Mouse (Mus musculus) urinary bladder, postnatal 4 days (tissue): ENCODE measurements at regions not wholly inside any gene's neighbourhood (a gene's known extent, or its start where the extent isn't known, plus 50 kb on each side); places are given as distances from the start of the nearest gene placed in this dataset.
A peak's percentile ranks its signal among the peaks of the same experiment; 100 is the strongest.

Experiments used
- DNase-seq, 2 experiments: peaks; one replicate each; pipeline ENCODE4 v3.0.0; 2021 to 2022; ENCODE audit warnings: low spot score in 2 of 2

- DNase-seq, result no peak
Measured at GRCm38 (mm10) chr2:161340291-161340690, 231.4 kb upstream of the Chd6 start.

GRCm38 (mm10) chr2:161339327-161340001 lies 230.6 kb upstream of the Chd6 start:
- DNase-seq, result no peak

DNA sequence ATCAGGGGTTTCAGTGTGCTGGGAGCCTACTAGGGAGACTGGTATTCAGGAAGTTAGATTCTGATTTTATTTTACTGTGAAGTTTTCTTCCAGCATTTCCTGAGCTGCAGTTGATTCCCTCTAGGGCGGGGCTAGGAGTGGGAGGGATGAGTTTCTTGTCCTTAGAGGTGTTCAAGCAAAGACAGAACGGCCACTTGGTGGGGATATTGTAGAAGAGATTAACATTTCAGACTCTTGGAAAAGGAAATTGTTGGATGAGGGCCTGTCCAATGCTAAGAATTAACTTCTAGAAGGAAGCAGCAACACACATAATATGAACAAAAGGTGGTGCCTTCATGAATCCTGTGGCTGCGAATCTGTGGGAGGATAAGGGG lies 230.1 kb upstream of the Chd6 start:
- DNase-seq, result no peak

GRCm38 (mm10) chr2:161332653-161333052 lies 223.8 kb upstream of the Chd6 start:
- DNase-seq, result no peak

GRCm38 (mm10) chr2:161331850-161332365 lies 223.0 kb upstream of the Chd6 start:
- no peak for DNase-seq

DNA sequence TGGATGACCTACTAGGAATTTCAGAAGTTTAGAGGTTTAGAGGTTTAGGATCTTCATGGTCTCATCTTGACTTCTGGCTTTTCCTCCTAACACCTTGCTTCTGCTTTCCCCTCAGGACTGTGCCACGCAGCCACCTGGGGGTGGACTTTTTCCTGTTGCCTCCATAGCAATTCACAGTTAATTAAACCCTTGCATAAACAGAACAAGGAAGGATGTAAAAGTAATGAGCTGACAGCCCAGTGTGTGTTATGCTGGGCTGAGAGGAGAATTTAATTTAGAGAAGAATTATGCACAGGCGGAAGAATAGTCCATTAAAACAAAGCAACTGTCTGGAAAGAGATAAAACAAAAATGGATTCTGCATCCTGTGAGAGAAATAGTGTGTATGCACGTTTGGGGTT lies 193.9 kb upstream of the Chd6 start:
- no peak for DNase-seq

DNA sequence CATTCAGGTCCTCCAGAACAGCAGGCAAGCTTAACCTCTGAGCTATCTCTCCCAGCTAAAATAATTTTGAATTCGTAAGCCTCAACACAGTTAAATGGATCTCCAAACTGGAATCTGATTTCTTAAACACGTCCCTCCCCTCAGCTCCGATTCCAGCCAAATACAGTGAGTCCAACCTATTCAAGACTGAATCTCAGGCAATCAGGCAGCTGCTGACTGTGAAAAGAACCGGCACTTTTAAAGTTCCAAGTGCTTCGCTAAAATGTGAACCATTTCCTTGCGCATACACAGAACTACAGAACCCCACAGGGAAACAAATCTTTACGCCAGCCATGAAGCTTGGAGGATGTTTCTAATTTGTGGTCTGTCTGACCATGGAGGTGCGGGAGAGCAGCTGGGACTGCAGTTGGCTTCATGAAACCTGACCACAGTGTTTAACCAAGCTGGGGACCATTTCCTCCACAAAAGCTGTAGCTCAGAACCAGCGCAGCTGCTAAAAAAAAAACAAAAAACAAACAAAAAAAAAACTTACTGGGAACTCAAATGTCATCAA lies 160.1 kb upstream of the Chd6 start:
- DNase-seq, result no peak

DNA sequence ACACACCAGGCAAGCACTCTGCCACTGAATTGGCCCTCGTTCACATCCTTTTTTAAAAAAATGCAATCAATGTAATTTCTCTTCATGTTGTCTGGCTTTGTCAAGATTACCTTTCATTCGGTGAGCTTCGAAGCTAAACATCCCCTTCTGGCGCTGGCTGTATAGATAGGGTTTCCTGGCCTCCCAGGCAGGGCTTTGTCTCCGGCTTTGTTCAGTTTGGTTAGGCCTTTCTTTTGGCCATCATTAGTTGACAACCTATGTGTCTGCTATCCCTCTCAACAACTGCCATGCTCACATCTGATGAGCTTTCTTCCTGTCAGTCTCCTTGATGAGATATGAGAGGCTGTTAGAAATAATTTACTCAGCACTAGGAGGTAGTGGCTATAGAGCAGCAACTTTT lies 157.6 kb upstream of the Chd6 start:
- no peak for DNase-seq

GRCm38 (mm10) chr2:161265211-161265610 lies 156.3 kb upstream of the Chd6 start:
- no peak for DNase-seq

DNA sequence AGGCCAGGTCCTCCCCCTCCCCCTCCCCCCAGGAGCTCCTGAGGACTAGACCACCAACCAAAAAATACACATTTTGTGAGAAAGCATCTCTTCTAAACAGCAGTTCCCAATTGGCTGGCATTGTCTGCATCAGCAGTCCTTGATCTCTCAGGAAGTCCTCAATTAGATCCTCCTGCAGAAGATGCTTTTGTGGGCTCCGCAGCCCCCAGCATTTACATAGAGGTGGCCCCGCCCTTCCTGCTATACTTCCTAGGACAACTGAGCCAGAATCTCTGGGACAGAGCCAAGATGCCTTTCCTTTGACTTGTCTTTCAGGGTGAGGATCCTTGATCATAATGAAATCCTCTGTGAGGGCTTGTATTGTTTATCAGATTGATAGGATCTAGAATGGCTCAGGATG lies 143.9 kb upstream of the Chd6 start:
- no peak for DNase-seq

DNA sequence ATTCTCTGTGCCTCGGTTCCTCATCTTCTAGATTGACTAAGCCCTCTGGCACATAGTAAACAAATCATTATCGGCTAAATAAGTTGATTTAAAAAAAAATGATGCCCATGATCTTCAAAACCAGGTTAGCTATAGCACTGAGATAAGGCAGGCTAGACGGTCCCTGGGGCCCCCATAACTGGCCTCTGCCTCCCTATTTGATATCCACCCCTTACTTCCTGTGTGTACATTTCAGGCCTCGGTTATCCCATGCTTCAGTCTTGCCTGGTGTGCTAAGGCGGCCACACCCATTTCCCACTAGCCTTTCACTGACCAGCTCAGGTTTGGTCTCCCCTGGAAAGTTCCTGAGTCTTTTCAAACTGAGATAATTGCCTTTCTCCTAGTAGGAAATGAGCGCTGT lies 132.8 kb upstream of the Chd6 start:
- no peak for DNase-seq

- DNase-seq, result no peak
Measured at GRCm38 (mm10) chr2:161237280-161237819, 128.5 kb upstream of the Chd6 start.

DNA sequence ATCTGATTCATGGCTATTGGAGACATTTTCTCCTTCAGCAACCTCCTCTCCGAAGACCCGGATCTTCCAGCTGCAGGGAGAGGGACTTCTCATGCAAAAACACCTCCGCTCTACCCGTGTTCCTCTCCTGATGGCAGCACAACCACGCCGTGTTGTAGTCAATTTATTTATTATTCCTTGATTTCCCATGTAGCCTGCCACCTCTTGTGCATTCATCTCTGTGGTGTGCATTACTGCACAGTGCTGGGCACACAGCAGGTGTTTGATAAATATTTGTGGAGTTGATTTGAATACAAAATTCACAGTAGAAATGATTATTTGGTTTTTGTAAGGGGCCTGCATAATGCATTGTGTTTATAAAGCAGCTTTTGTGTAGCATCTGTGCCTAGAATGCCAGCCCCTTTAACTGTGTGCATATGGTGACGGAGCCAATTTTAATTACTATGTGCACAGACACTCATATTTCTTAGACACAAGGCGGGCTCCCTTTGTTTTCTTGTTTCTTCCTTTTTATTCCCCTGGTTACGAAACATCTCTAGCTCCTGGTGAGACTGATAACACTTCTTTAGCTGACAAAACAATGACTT lies 124.4 kb upstream of the Chd6 start:
- DNase-seq, result no peak

GRCm38 (mm10) chr2:161231405-161231804 lies 122.5 kb upstream of the Chd6 start:
- no peak for DNase-seq

DNA sequence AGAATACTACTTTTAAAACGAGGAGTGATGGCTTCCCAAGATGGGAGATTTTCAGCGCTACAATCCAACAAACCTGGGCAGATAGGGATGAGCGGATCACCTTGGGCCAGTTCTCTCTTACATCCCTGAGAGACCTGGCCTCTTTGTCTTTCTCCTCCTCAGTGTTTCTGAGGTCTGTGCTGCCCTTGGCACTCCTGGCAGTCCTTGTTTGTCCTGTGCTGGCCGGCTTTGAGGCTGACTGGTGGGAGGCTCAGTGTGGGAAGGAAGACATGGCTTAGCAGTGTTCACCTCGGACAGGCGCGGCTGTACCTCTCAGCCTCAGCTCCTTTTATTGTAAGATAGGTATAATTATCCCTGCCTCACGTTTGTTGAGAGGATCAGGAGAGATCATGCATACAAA lies 106.9 kb upstream of the Chd6 start:
- no peak for DNase-seq

DNA sequence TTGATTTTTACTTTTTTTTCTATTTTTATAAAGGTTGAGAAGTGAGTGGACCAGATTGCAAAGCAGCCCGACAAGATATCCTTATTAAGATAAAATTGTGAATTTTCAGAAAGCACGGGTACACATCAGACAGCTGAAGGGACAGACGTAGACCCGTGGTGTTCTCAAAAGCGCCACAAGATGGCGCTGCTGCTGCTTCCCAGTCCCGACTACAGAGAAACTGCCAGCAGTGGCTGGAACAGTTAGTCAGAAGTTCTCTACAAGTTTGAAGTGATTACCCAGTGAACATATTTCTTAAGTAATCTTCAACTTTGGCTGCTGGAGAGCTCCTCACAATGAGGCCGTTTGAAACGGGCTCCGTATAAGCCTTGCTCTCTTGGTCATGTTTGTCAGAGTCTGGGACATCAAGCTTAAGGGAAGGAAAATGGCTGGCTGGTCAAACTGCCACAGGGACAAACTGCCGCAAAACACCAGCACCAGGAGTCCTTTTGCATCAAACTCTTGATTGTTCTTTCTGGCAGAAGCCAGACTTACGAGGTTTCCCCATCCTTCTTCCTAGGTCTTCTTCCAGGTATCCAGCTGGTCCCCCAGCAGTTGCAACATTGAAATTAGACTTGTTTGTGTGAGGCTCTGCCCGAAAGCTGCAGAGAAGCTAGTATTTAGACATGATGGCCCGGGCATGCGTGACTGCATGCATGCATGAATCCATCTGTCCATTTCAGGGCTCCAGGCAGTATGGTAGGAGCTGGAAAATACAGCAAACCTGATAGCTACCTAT lies 106.0 kb upstream of the Chd6 start:
- peak; percentile 59 to 78 for DNase-seq

DNA sequence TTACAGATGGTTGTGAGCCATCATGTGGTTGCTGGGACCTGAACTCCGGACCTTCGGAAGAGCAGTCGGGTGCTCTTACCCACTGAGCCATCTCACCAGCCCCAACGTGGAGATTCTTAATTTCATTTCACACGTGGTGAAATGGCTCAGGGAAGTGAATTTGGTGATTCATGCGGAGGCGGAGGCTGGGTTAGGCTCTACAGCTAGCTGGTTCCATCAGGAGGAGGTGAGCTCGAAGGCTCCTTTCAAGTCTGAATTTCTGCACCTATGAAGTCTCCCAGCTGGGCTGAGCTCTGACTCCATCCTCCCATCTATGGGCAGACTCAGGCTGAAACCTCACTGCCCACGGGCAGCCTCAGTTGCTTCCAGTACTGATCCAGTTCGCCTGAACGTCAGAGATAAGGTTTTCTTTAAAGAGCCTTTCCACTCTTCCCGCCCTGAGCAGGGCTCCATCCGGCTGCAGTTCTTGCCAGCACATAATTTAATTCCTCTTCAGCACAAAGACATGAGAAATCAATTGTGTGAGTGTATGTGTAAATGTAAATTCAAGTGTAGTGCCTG lies 103.5 kb upstream of the Chd6 start:
- no peak for DNase-seq

- DNase-seq, result no peak
Measured at GRCm38 (mm10) chr2:161196713-161197372, 88.0 kb upstream of the Chd6 start.

- no peak for DNase-seq
Measured at GRCm38 (mm10) chr2:161187516-161187915, 78.6 kb upstream of the Chd6 start.

- no peak for DNase-seq
Measured at GRCm38 (mm10) chr2:161185122-161185521, 76.2 kb upstream of the Chd6 start.

DNA sequence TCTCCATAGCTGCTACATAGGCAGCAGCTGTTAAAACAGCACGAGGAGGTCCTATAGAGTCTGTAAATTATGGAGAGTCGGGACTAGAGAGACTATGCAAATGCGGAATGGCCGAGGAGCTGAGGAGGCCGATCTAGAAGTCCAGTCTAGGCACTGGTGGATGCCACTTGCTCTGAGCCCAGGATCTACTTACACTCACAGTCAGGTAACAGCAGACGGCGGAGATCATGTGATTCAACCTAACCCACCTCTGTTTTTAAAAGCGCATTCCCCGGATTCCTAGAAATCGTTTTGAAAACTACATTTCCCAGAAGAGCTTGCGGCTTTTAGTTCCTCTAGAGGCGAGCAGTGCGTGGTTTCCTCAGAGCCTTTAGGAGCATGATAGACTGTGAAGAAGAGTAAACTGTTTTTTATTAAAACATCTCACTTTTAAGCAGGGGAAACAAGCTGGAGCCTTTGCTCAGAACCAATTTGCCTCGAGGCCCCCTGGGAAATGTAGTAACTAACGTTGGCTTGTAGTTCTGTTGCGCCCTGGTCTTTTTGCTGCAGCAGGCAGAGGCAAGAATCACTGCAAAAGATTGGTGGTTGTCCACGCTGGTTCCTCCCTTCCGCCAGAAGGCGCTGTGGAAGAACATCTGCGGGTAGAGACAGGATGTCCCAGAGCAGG lies 68.6 kb upstream of the Chd6 start:
- peak; percentile 63 to 65 for DNase-seq
